Mouse (Mus musculus) right cerebral cortex, postnatal 10 days (tissue): ENCODE measurements around the gene Ifitm3.

Experiments used
- DNase-seq, 2 experiments: peaks; one replicate each; pipeline ENCODE4 v3.0.0; 2021; ENCODE audit warnings: low spot score in 2 of 2

The Ifitm3 gene

GRCm38 (mm10) chr7:140962733-140963132 lies 47.8 kb downstream of the Ifitm3 start:
- DNase-seq, result no peak

- no peak for DNase-seq
Observed at GRCm38 (mm10) chr7:140961416-140961815, 49.2 kb downstream of the Ifitm3 start.

DNA sequence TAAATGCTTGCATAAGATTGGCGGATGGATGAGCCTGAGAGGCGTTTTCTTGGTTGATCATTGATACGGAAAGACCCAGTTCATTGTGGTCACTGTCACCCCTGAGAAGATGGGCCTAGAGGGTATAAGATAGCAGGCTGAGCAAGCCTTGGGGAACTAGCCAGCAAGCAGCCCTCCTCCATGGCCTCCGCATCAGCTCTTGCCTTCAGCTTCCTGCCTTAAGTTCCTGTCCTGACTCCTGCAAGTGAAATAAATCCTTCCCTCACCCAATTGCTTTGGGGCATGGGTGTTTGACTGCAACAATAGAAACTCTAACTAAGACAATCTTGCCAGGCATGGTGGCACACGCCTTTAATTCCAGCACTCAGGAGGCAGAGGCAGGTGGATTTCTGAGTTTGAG lies 50.5 kb downstream of the Ifitm3 start:
- DNase-seq, result no peak
